Mouse (Mus musculus) liver, adult 2 months (tissue): ENCODE measurements around the gene Tgds. TPM values are rescaled to one million over a fixed set of nuclear protein-coding genes. Genes with fewer than 3 reads are reported as not detected.

Source experiments
- DNase-seq: peaks from one replicate; pipeline ENCODE4 v3.0.0-alpha.2; 2011; ENCODE audit warnings: low read depth, low spot score; ENCODE audit errors: extremely low read depth
- H3K27ac ChIP-seq: fragments of 200-500 bp; replicated peaks from 2 replicates; pipeline ENCODE4 v1.5.1; 2012; ENCODE audit warnings: low read depth, mild to moderate bottlenecking, control low read depth, inconsistent platforms, low read length; ENCODE audit not compliant: insufficient read depth
- H3K27me3 ChIP-seq: fragments of 200-500 bp; 2 replicates; pipeline ENCODE4 v1.6.1; 2012; ENCODE audit warnings: mild to moderate bottlenecking, moderate library complexity, low read length, inconsistent platforms; ENCODE audit not compliant: control insufficient read depth, insufficient read depth
- H3K36me3 ChIP-seq: fragments of 200-500 bp; 2 replicates; pipeline ENCODE4 v1.6.1; 2012; ENCODE audit warnings: low read length, inconsistent platforms; ENCODE audit not compliant: control insufficient read depth, insufficient read depth
- H3K4me1 ChIP-seq: fragments of 200-500 bp; 2 replicates; pipeline ENCODE4 v1.6.1; 2011; ENCODE audit warnings: low read length; ENCODE audit not compliant: control insufficient read depth, insufficient read depth
- H3K4me3 ChIP-seq: fragments of 200-500 bp; 2 replicates; pipeline ENCODE4 v1.5.1; 2011; ENCODE audit warnings: low read depth, mild to moderate bottlenecking, control low read depth, low read length, moderate library complexity; ENCODE audit not compliant: insufficient read depth
- H3K79me2 ChIP-seq: fragments of 200-500 bp; 2 replicates; pipeline ENCODE4 v1.6.1; 2012; ENCODE audit warnings: inconsistent platforms, mild to moderate bottlenecking, low read length, moderate library complexity; ENCODE audit not compliant: control insufficient read depth, insufficient read depth
- H3K9ac ChIP-seq: fragments of 200-500 bp; 2 replicates; pipeline ENCODE4 v1.6.1; 2012; ENCODE audit warnings: low read depth, mild to moderate bottlenecking, control low read depth, inconsistent platforms, low read length
- CTCF ChIP-seq: fragments of 200-500 bp; IDR thresholded peaks from 2 replicates; pipeline ENCODE4 v1.5.1; 2011; ENCODE audit warnings: low read depth, low read length, control low read depth
- POLR2A ChIP-seq: fragments of 200-500 bp; IDR thresholded peaks from 2 replicates; pipeline ENCODE4 v1.6.1; 2011; ENCODE audit warnings: low read length, control low read depth; ENCODE audit not compliant: insufficient read depth; ENCODE audit errors: extremely low read depth
- WGBS: fragments of 180-500 bp; shearing (Covaris S2); methylation state at CpG from one replicate; pipeline ENCODE4 v1.1.7; 2018; 5-methylcytosine and 5-hydroxymethylcytosine counted together
- polyA plus RNA-seq: library from polyadenylated mRNA; depleted of rRNA; stranded (reverse); fragments of >200 nt; gene quantifications from 2 replicates; pipeline ENCODE4 v1.2.3, GENCODE M21; 2012
- total RNA-seq: library from RNA; depleted of rRNA; stranded (reverse); fragments of >200 nt; gene quantifications from 2 replicates; pipeline ENCODE4 v1.2.3, GENCODE M21; 2014

Tgds gene
- total and polyA plus RNA-seq, 2 experiments = 14.3 to 37.9 TPM

DNA sequence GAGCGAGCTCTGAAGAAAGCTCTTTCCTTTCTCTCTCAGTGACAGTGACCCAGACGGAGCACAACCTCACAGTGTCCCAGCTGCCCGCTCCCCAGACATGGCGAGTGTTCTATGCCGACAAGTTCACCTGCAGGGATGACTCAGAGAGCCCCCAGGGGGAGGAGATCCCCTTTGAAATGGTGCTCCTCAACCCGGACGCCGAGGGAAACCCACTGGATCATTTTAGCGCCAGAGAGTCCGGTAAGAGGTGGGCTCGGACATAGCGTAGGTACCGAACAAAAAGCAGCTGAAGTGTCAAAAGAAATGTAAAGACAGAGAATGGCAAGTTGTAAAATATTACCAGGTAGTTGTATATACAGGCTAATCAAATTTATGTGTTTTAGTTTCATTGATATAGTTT is 15.5 kb upstream of the Tgds start:
- TF ChIP-seq CTCF = no peak
- TF ChIP-seq POLR2A = no peak
- no peak overlapping the region for H3K27ac ChIP-seq
- WGBS = 97% methylated on average over 13 of the region's 13 CpGs
- peaks cover 8% of the 10 kb centered on the region for H3K4me1 ChIP-seq
- H3K27me3 ChIP-seq = no peaks in the 10 kb centered on the region
- DNase-seq = no peak
- H3K79me2 ChIP-seq = no peaks in the 10 kb centered on the region; the same call in 1 of the 2 replicates
- H3K4me3 ChIP-seq = no peak overlapping the region
- H3K9ac ChIP-seq = no peak overlapping the region
- no peaks in the 10 kb centered on the region; the same call in 1 of the 2 replicates for H3K36me3 ChIP-seq

DNA sequence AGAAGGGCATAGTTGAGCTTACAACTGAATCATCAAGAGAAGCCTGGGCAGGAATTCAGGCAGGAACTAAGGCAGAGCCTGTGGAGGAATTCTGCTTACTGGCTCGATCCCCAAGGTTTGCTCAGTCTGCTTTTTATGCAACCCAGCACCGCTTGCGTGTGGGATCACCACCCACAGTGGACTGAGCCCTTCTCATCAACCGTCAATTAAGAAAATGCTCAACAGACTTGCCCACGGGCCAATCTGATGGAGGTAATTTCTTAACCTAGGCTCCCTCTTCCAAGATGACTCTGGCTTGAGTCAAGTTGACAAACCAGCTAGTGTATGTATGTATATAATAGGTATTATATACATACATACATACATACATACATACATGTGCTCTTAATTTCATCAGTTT is 9.7 kb upstream of the Tgds start:
- Histone ChIP-seq H3K27ac (no peak overlapping the region), H3K27me3 (no peaks in the 10 kb centered on the region), H3K36me3 (peaks cover 3% of the 10 kb centered on the region), H3K79me2 (no peaks in the 10 kb centered on the region; the same call in 1 of the 2 replicates), H3K9ac (no peak overlapping the region), H3K4me3 (no peak overlapping the region), H3K4me1 (no peaks in the 10 kb centered on the region)
- TF ChIP-seq POLR2A = no peak
- no peak for TF ChIP-seq CTCF
- DNase-seq = no peak
- 98% methylated on average over 5 of the region's 5 CpGs for WGBS

DNA sequence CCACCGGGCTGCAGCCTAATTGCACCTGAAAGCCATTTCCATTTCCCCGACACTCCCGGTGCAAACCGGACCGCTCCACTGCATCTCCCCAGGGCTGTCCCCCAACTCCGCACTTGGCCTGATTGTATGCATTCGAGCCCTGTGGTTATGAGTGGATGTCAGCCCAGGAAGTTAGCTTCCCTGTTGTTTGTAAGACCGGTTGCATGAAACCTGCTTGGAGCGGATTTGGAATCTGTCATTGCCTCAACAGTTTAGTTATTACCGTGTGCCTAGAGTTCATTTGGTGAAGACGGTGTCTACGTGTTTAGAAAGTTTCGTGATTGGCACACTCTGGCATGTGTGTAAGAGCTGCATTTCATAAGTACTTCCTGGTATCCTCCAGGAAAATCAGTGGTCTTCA is 4.9 kb upstream of the Tgds start:
- no peak for TF ChIP-seq POLR2A
- TF ChIP-seq CTCF = no peak
- Histone ChIP-seq H3K27me3 (no peaks in the 10 kb centered on the region), H3K4me3 (peak overlapping the region; percentile 78), H3K36me3 (peaks cover 3% of the 10 kb centered on the region), H3K4me1 (peaks cover 3% of the 10 kb centered on the region; the same call in 1 of the 2 replicates), H3K9ac (peak overlapping the region; percentile 84), H3K79me2 (peaks cover under 1% of the 10 kb centered on the region; the same call in 1 of the 2 replicates), H3K27ac (peak overlapping the region; percentile 43; the same call in 1 of the 2 replicates)
- under 1% methylated on average over 13 of the region's 13 CpGs for WGBS
- DNase-seq = peak; percentile 65

DNA sequence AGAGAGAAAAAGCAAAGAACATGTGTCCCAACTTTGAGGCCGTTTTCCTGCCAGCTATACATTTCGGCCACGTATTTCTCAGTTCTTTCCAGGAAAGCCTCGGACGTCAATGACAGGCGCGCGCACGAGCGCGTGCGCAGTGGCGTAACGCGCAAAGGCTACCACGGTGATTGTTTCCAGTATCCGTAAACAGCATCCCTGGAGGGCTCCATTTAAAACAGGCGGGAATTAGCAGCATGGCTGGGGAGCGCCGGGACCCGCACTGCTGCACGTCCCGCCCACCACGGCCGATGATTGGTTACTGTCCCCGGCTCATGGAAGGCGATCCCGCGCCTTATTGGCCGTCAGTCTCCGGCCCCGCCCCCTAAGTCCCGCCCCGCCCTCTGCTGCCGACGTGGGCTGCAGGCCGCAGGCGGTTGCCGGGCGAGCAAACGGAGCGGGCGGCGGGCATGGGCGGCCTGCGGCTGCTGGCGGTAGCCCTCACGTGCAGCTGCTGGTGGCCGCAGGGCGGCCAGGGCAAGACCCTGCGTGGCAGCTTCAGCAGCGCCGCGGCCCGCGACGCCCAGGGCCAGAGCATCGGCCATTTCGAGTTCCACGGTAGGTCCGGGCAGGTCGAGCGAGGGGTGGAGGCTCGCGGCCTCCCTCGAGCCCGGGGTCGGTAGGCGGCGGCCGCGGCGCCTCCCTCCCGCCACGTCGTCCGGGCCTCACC is 4.3 kb upstream of the Tgds start, which contains the start of gene Gpr180:
TSS of gene Gpr180 (plus strand) at position 415 of the 709 bp plus-strand sequence.
- Histone ChIP-seq H3K4me1 (peaks cover 3% of the 10 kb centered on the region; the same call in 1 of the 2 replicates), H3K4me3 (peak within 1 kb of the TSS; percentile 78), H3K27me3 (no peaks in the 10 kb centered on the region), H3K79me2 (peaks cover 4% of the 10 kb centered on the region; the same call in 1 of the 2 replicates), H3K9ac (peak within 1 kb of the TSS; percentile 84), H3K27ac (peak within 1 kb of the TSS; percentile 43; the same call in 1 of the 2 replicates), H3K36me3 (peaks cover 3% of the 10 kb centered on the region)
- under 1% methylated on average over 77 of the region's 77 CpGs for WGBS
- peak; percentile 66; the same call in 1 of the 2 replicates for TF ChIP-seq POLR2A
- no peak for TF ChIP-seq CTCF
- peak; percentile 83 for DNase-seq

DNA sequence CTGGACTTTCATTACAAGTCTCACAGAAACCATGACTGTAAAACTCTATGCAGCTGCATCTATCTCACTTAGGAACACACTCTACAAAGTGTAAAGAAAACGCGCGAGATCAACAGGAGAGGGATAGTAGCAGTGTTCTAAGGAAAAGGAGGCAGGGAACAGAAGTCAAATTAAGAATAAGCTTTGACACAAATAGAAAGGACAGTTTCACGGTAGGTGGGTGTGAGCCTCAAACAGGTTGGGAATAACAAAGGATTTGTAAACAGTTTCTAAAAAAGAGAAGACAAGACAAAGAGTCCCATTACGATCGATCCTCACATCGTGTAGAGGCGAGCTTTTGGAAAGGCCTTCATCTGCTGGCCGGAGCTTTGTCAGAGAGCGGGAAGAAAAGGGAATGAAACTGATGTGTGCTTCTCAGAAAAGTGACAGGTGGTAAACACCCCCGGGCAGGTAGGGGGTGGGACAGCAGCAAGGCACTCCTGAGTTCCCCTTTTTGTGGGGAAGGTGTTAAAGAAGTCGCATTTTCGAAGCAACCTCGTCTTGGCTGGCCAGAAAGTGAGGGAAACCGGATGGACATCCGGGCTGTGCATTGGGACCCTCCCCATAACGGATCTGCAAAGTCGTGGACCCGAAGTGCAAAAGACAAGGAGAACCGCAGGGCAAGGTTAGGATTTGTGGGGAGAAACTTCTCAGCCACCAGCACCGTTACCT is 469 bp downstream of the Tgds start:
- H3K36me3 ChIP-seq = peaks cover 4% of the 10 kb centered on the region; the same call in 1 of the 2 replicates
- TF ChIP-seq POLR2A (no peak), CTCF (no peak)
- peaks cover 10% of the 10 kb centered on the region for H3K4me1 ChIP-seq
- peak overlapping the region; percentile 88 for H3K9ac ChIP-seq
- no peak for DNase-seq
- H3K27ac ChIP-seq = peak overlapping the region; percentile 63
- WGBS = 8% methylated on average over 21 of the region's 21 CpGs
- H3K27me3 ChIP-seq = no peaks in the 10 kb centered on the region
- peaks cover 9% of the 10 kb centered on the region; the same call in 1 of the 2 replicates for H3K79me2 ChIP-seq
- peak overlapping the region; percentile 90 for H3K4me3 ChIP-seq
